Mouse (Mus musculus) testis, adult 2 months (tissue): ENCODE data around the gene Tk1. TPM values are rescaled to one million over a fixed set of nuclear protein-coding genes. Genes with fewer than 3 reads are reported as not detected.

Experiments
- H3K27ac ChIP-seq: fragments of 200-500 bp; 2 replicates; pipeline ENCODE4 v1.5.1; 2012; ENCODE audit warnings: low read depth, low read length; ENCODE audit not compliant: control insufficient read depth, insufficient read depth
- H3K27me3 ChIP-seq: fragments of 200-500 bp; 2 replicates; pipeline ENCODE4 v1.6.1; 2012; ENCODE audit warnings: mild to moderate bottlenecking, low read length, moderate library complexity; ENCODE audit not compliant: control insufficient read depth, insufficient read depth
- H3K36me3 ChIP-seq: fragments of 200-500 bp; 2 replicates; pipeline ENCODE4 v1.6.1; 2012; ENCODE audit warnings: mild to moderate bottlenecking, low read length; ENCODE audit not compliant: control insufficient read depth, insufficient read depth
- H3K4me1 ChIP-seq: fragments of 200-500 bp; 2 replicates; pipeline ENCODE4 v1.6.1; 2012; ENCODE audit warnings: low read length; ENCODE audit not compliant: control insufficient read depth, insufficient read depth
- H3K4me3 ChIP-seq: fragments of 200-500 bp; 2 replicates; pipeline ENCODE4 v1.5.1; 2012; ENCODE audit warnings: low read depth, mild to moderate bottlenecking, low read length, moderate library complexity, mixed read lengths; ENCODE audit not compliant: control insufficient read depth
- CTCF ChIP-seq: fragments of 200-500 bp; IDR thresholded peaks from 2 replicates; pipeline ENCODE4 v1.5.1; 2012; ENCODE audit warnings: low read depth, mild to moderate bottlenecking, inconsistent platforms, low read length, moderate library complexity; ENCODE audit not compliant: control insufficient read depth, insufficient read depth, insufficient replicate concordance
- POLR2A ChIP-seq: fragments of 200-500 bp; IDR thresholded peaks from 2 replicates; pipeline ENCODE4 v1.6.1; 2012; ENCODE audit warnings: low read depth, mild to moderate bottlenecking, inconsistent platforms, low read length, moderate library complexity; ENCODE audit not compliant: control insufficient read depth
- polyA plus RNA-seq: library from polyadenylated mRNA; depleted of rRNA; stranded (reverse); fragments of >200 nt; gene quantifications from 2 replicates; pipeline ENCODE4 v1.2.3, GENCODE M21; 2012

Tk1 gene
- polyA plus RNA-seq, 1 experiment, result 5.8 TPM

- TF ChIP-seq POLR2A, result peak; percentile 55
- no peak for TF ChIP-seq CTCF
- Histone ChIP-seq H3K4me1 (peaks cover 18% of the 10 kb centered on the region), H3K4me3 (peak within 1 kb of the TSS; percentile 86), H3K36me3 (no peaks in the 10 kb centered on the region), H3K27me3 (no peaks in the 10 kb centered on the region), H3K27ac (peak within 1 kb of the TSS; percentile 2; the same call in 1 of the 2 replicates)
These were observed 16.2 kb downstream of the Tk1 start, which contains the start of the genes Gm20708 and Syngr2 for GRCm38 (mm10) chr11:117809407-117810311. Gm20708 (plus strand) TSS chr11:117809668. Syngr2 (plus strand) TSS chr11:117809668.

- Histone ChIP-seq H3K4me1 (peaks cover 18% of the 10 kb centered on the region), H3K4me3 (no peak overlapping the region), H3K27ac (no peak overlapping the region), H3K36me3 (no peaks in the 10 kb centered on the region), H3K27me3 (no peaks in the 10 kb centered on the region)
- no peak for TF ChIP-seq CTCF
- no peak for TF ChIP-seq POLR2A
These were observed 19.1 kb downstream of the Tk1 start for GRCm38 (mm10) chr11:117806781-117807180.

GRCm38 (mm10) chr11:117803166-117803688 is 22.7 kb downstream of the Tk1 start:
- no peaks in the 10 kb centered on the region for H3K36me3 ChIP-seq
- TF ChIP-seq POLR2A (no peak), CTCF (no peak)
- no peaks in the 10 kb centered on the region for H3K4me1 ChIP-seq
- no peaks in the 10 kb centered on the region for H3K27me3 ChIP-seq
- H3K27ac ChIP-seq, result no peak overlapping the region
- no peak overlapping the region for H3K4me3 ChIP-seq

- no peak for TF ChIP-seq CTCF
- no peak for TF ChIP-seq POLR2A
- no peak overlapping the region for H3K27ac ChIP-seq
- H3K4me3 ChIP-seq, result no peak overlapping the region
- H3K27me3 ChIP-seq, result no peaks in the 10 kb centered on the region
- H3K4me1 ChIP-seq, result no peaks in the 10 kb centered on the region
- no peaks in the 10 kb centered on the region for H3K36me3 ChIP-seq
These were observed 24.2 kb downstream of the Tk1 start for GRCm38 (mm10) chr11:117801650-117802049.

DNA sequence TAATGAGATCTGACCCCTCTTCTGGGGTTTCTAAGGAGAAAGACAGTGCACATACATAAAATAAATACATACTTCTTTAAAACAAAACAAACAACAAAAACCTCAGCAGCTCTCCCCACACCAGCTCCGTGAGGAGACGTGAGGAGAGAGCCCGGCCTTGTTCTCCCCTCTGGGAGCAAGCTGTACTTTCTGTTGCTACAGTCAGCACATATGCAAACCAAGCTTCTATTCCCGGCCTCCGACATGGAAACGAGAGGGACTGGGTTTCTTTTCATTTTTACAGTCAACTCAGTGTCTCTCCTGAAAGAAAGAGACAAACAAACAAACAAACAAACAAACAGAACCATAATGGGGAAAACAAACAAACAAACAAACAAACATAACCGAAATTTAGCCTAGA is 25.9 kb downstream of the Tk1 start:
- Histone ChIP-seq H3K27ac (no peak overlapping the region), H3K4me1 (no peaks in the 10 kb centered on the region), H3K4me3 (no peak overlapping the region), H3K36me3 (no peaks in the 10 kb centered on the region), H3K27me3 (no peaks in the 10 kb centered on the region)
- no peak for TF ChIP-seq CTCF
- TF ChIP-seq POLR2A, result no peak

GRCm38 (mm10) chr11:117799174-117799573 is 26.7 kb downstream of the Tk1 start:
- TF ChIP-seq CTCF, result no peak
- TF ChIP-seq POLR2A, result no peak
- no peaks in the 10 kb centered on the region for H3K4me1 ChIP-seq
- H3K27me3 ChIP-seq, result no peaks in the 10 kb centered on the region
- H3K36me3 ChIP-seq, result no peaks in the 10 kb centered on the region
- H3K27ac ChIP-seq, result no peak overlapping the region
- no peak overlapping the region for H3K4me3 ChIP-seq

DNA sequence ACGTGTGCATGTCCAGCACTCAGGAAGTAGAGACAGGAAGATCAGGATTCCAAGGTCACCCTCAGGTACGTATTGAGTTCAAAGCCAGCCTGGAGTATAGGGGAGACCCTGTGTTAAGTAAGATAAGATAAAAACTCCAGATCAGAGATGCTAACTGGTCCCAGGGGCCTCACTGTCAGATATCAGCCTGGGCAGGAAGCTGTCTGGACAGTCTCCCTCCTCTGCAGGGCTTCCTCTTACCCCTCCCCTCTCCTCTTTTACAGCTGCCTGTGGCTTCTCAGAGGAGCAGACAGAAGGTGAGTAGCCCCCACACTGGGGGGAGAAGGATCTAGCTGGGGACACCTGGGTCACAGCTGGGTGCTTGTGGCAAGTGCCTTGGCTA is 27.7 kb downstream of the Tk1 start:
- Histone ChIP-seq H3K4me3 (no peak overlapping the region), H3K27me3 (no peaks in the 10 kb centered on the region), H3K36me3 (no peaks in the 10 kb centered on the region), H3K4me1 (no peaks in the 10 kb centered on the region), H3K27ac (no peak overlapping the region)
- TF ChIP-seq POLR2A (no peak), CTCF (no peak)
